Mouse (Mus musculus): ENCODE data around the gene Dgkq. TPM values are rescaled to one million over a fixed set of nuclear protein-coding genes. Genes with fewer than 3 reads are reported as not detected.
A peak's percentile ranks its signal among the peaks of the same experiment; 100 is the strongest.

Dgkq gene
- polyA plus RNA-seq (2015; fragmentation: Nextera tagmentation; extraction: Ambion mirVana): 2.7 and 3.1 TPM in 2 replicates

- Histone ChIP-seq H3K4me3 (replicated peaks) (peak within 1 kb of the TSS; percentile 68), H3K4me2 (peak within 1 kb of the TSS; percentile 88), H3K9ac (peak within 1 kb of the TSS; percentile 74), H3K4me1 (replicated peaks) (peaks cover 61% of the 10 kb centered on the region), H3K27me3 (peaks cover 8% of the 10 kb centered on the region), H3K9me3 (replicated peaks) (no peaks in the 10 kb centered on the region), H3K27ac (replicated peaks) (peak within 1 kb of the TSS; percentile 90), H3K36me3 (replicated peaks) (peaks cover 35% of the 10 kb centered on the region)
- 4% methylated on average over 43 of the region's 43 CpGs for WGBS (ENCODE audit: insufficient replicate concordance)
- ATAC-seq (ENCODE audit: insufficient read depth): peak; percentile 78
These were observed at the start of gene Dgkq for GRCm38 (mm10) chr5:108668977-108669936. TSS of gene Dgkq (minus strand) at chr5:108669672.

DNA sequence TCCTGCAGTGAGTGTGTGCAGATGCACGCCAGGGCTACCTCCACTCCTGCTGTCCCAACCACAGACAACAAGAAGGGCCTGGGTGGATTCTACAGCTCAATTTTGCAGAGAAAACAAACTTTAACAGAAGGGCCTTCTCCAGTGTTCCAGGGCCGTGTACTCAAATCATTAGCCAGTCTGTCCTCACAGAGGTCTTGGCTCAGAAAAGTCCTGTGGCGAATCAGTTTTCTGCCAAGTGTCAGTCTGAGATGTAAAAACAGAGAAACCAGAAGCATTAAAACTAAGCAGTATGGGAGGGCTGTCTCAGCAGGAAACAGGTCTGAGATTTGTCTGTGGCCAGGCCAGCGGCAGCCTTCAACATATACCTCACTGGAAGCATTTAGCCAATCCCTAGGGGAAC, 48.6 kb upstream of the Dgkq start:
- Histone ChIP-seq H3K27ac (replicated peaks) (no peak overlapping the region), H3K9ac (no peak overlapping the region), H3K9me3 (replicated peaks) (no peaks in the 10 kb centered on the region), H3K4me1 (replicated peaks) (no peaks in the 10 kb centered on the region; the same call in 1 of the 2 replicates), H3K4me2 (no peak overlapping the region), H3K36me3 (replicated peaks) (no peaks in the 10 kb centered on the region), H3K4me3 (replicated peaks) (no peak overlapping the region), H3K27me3 (peaks cover 5% of the 10 kb centered on the region; the same call in 1 of the 2 replicates)
- 44% methylated on average over 4 of the region's 4 CpGs for whole genome bisulfite sequencing (ENCODE audit: insufficient replicate concordance)
- ATAC-seq (ENCODE audit: insufficient read depth): no peak

- Histone ChIP-seq H3K9me3 (replicated peaks) (no peaks in the 10 kb centered on the region), H3K4me1 (replicated peaks) (no peaks in the 10 kb centered on the region; the same call in 1 of the 2 replicates), H3K4me2 (no peak overlapping the region), H3K4me3 (replicated peaks) (no peak overlapping the region), H3K36me3 (replicated peaks) (no peaks in the 10 kb centered on the region), H3K9ac (no peak overlapping the region), H3K27me3 (peaks cover 5% of the 10 kb centered on the region; the same call in 1 of the 2 replicates), H3K27ac (replicated peaks) (no peak overlapping the region)
- no peak for ATAC-seq (ENCODE audit: insufficient read depth)
- WGBS (ENCODE audit: insufficient replicate concordance): 56% methylated on average over 1 of the region's 1 CpGs
These were observed 46.5 kb upstream of the Dgkq start for GRCm38 (mm10) chr5:108715974-108716373.

DNA sequence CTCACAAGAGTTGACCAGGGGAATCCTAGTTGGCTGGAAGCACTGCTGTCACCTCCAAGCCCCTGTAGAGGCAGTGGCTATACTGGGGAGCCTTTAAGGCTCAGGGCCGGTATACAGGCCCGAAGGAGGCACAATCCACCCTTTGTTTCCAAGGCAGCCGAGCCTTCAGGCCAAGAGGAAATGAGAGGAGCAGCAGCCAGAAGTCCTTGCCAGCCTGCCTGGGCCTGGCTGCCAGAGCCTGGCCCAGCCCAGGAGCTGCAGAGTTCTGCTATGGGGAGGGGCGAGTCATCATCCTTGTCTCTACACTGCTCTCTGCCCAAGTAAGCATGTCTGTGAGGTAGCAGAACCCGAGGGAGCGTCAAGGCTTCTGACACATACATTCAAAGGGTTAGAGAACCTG, 44.7 kb upstream of the Dgkq start:
- no peaks in the 10 kb centered on the region for H3K27me3 ChIP-seq
- ATAC-seq (ENCODE audit: insufficient read depth): no peak
- no peak overlapping the region for H3K4me2 ChIP-seq
- H3K27ac ChIP-seq (replicated peaks): no peak overlapping the region
- peaks cover 8% of the 10 kb centered on the region for H3K4me1 ChIP-seq (replicated peaks)
- no peaks in the 10 kb centered on the region for H3K36me3 ChIP-seq (replicated peaks)
- no peaks in the 10 kb centered on the region for H3K9me3 ChIP-seq (replicated peaks)
- H3K9ac ChIP-seq: no peak overlapping the region
- WGBS (ENCODE audit: insufficient replicate concordance): 55% methylated on average over 6 of the region's 6 CpGs
- no peak overlapping the region for H3K4me3 ChIP-seq (replicated peaks)

- no peaks in the 10 kb centered on the region for H3K27me3 ChIP-seq
- no peak overlapping the region for H3K27ac ChIP-seq (replicated peaks)
- H3K9me3 ChIP-seq (replicated peaks): no peaks in the 10 kb centered on the region
- no peak overlapping the region for H3K9ac ChIP-seq
- peaks cover 12% of the 10 kb centered on the region for H3K4me1 ChIP-seq (replicated peaks)
- no peak overlapping the region for H3K4me3 ChIP-seq (replicated peaks)
- ATAC-seq (ENCODE audit: insufficient read depth): no peak
- H3K36me3 ChIP-seq (replicated peaks): no peaks in the 10 kb centered on the region
- H3K4me2 ChIP-seq: no peak overlapping the region
These were observed 44.2 kb upstream of the Dgkq start for GRCm38 (mm10) chr5:108713691-108714090.

DNA sequence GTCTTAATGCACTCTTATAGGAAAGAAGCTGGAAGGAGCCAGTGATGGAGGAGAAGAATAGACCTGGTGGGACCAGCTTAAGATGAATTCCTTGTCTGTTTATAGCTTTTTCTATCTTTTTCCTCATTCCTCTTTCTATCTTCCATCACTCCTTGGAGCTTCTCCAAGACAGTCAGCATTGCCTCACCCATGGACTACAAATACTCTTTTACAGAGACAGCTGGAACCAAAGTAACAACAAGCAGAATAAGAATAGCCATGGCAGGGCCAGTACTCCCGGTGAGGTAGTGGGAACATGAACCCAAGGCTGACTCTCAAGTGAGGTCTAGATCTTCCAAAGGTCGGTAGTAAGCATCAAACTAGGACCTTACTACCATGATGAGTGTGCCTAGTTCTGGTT, 43.6 kb upstream of the Dgkq start:
- no peak overlapping the region for H3K27ac ChIP-seq (replicated peaks)
- H3K4me2 ChIP-seq: no peak overlapping the region
- no peak for ATAC-seq (ENCODE audit: insufficient read depth)
- H3K27me3 ChIP-seq: no peaks in the 10 kb centered on the region
- WGBS (ENCODE audit: insufficient replicate concordance): 54% methylated on average over 2 of the region's 2 CpGs
- no peak overlapping the region for H3K9ac ChIP-seq
- no peaks in the 10 kb centered on the region for H3K36me3 ChIP-seq (replicated peaks)
- no peaks in the 10 kb centered on the region for H3K9me3 ChIP-seq (replicated peaks)
- H3K4me1 ChIP-seq (replicated peaks): peaks cover 18% of the 10 kb centered on the region
- H3K4me3 ChIP-seq (replicated peaks): no peak overlapping the region

- no peaks in the 10 kb centered on the region for H3K36me3 ChIP-seq (replicated peaks)
- H3K4me3 ChIP-seq (replicated peaks): no peak overlapping the region
- peaks cover 30% of the 10 kb centered on the region for H3K4me1 ChIP-seq (replicated peaks)
- H3K27ac ChIP-seq (replicated peaks): no peak overlapping the region
- no peak for ATAC-seq (ENCODE audit: insufficient read depth)
- WGBS (ENCODE audit: insufficient replicate concordance): 64% methylated on average over 6 of the region's 6 CpGs
- H3K27me3 ChIP-seq: no peaks in the 10 kb centered on the region
- H3K4me2 ChIP-seq: no peak overlapping the region
- H3K9me3 ChIP-seq (replicated peaks): no peaks in the 10 kb centered on the region
- H3K9ac ChIP-seq: no peak overlapping the region
These were observed 42.5 kb upstream of the Dgkq start for GRCm38 (mm10) chr5:108711968-108712367.

- Histone ChIP-seq H3K4me2 (no peak overlapping the region), H3K9ac (no peak overlapping the region), H3K4me1 (replicated peaks) (peaks cover 37% of the 10 kb centered on the region), H3K27ac (replicated peaks) (no peak overlapping the region), H3K36me3 (replicated peaks) (peaks cover 23% of the 10 kb centered on the region), H3K9me3 (replicated peaks) (no peaks in the 10 kb centered on the region), H3K4me3 (replicated peaks) (no peak overlapping the region), H3K27me3 (no peaks in the 10 kb centered on the region)
- WGBS (ENCODE audit: insufficient replicate concordance): 49% methylated on average over 6 of the region's 6 CpGs
- peak; percentile 16; the same call in 1 of the 2 replicates for ATAC-seq (ENCODE audit: insufficient read depth)
These were observed 39.7 kb upstream of the Dgkq start for GRCm38 (mm10) chr5:108708981-108709731.

GRCm38 (mm10) chr5:108708419-108708818, 38.9 kb upstream of the Dgkq start:
- Histone ChIP-seq H3K4me2 (peak overlapping the region; percentile 37; the same call in 1 of the 2 replicates), H3K9ac (no peak overlapping the region), H3K27me3 (no peaks in the 10 kb centered on the region), H3K9me3 (replicated peaks) (no peaks in the 10 kb centered on the region), H3K27ac (replicated peaks) (peak overlapping the region; percentile 73; the same call in 1 of the 2 replicates), H3K4me3 (replicated peaks) (no peak overlapping the region), H3K36me3 (replicated peaks) (peaks cover 23% of the 10 kb centered on the region), H3K4me1 (replicated peaks) (peaks cover 44% of the 10 kb centered on the region)
- WGBS (ENCODE audit: insufficient replicate concordance): 78% methylated on average over 1 of the region's 1 CpGs
- peak; percentile 10 for ATAC-seq (ENCODE audit: insufficient read depth)

GRCm38 (mm10) chr5:108707758-108708157, 38.3 kb upstream of the Dgkq start:
- peak; percentile 68 for ATAC-seq (ENCODE audit: insufficient read depth)
- 14% methylated on average over 2 of the region's 2 CpGs for WGBS (ENCODE audit: insufficient replicate concordance)
- H3K9ac ChIP-seq: peak overlapping the region; percentile 28; the same call in 1 of the 2 replicates
- H3K4me3 ChIP-seq (replicated peaks): no peak overlapping the region
- peaks cover 23% of the 10 kb centered on the region for H3K36me3 ChIP-seq (replicated peaks)
- no peaks in the 10 kb centered on the region for H3K9me3 ChIP-seq (replicated peaks)
- peak overlapping the region; percentile 73 for H3K27ac ChIP-seq (replicated peaks)
- no peaks in the 10 kb centered on the region for H3K27me3 ChIP-seq
- H3K4me1 ChIP-seq (replicated peaks): peaks cover 46% of the 10 kb centered on the region
- H3K4me2 ChIP-seq: peak overlapping the region; percentile 37

All from liver, embryonic 15.5 days (tissue).